Mouse (Mus musculus) right cerebral cortex, postnatal 36 days (tissue): ENCODE measurements at regions not wholly inside any gene's neighbourhood (a gene's known extent, or its start where the extent isn't known, plus 50 kb on each side); places are given as distances from the start of the nearest gene placed in this dataset.
A peak's percentile ranks its signal among the peaks of the same experiment; 100 is the strongest.
"Not testable (repeated sequence)": the region's sequence is repeated elsewhere in the genome, so short reads cannot be mapped to it uniquely, and the experiment has no call there.

Experiments
- DNase-seq, 2 experiments: peaks; one replicate each; pipeline ENCODE4 v3.0.0; 2022; ENCODE audit warnings: low spot score in 2 of 2, mixed read lengths in 1 of 2

DNA sequence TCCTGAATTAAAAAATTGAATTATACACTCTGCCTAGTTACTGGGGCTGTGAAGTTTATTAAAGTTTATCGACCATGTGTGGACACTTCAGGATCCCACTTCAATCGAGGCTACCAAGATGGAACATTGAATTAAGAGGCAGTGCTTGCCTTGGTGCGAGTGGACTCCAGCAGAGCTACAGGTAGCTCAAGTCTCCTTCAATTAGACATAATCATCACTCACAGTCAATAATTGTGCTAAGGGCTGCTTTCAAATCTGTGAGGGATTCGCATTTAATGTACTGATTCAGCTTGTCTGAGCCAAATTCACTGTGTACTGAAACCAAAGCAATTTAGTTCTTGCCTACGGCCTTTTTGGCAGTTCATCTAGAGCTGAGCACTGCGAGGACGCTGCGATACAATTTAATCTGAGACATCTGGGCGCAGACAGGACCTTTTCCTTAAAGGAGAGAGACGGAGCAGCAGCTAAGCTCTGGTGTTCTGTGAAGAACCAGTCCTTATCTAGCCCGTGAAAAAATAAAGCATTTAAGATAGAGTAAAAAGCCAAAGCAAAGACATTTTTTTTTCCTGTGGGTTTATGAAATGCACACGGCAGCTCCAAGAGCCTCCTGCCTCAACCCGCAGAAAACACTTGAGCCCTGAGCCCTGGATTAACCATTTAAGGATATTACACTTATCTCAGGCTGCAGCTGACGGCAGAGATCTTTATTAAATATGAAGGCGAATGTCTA is 220.8 kb upstream of the Irx1 start:
- DNase-seq = no peak

DNA sequence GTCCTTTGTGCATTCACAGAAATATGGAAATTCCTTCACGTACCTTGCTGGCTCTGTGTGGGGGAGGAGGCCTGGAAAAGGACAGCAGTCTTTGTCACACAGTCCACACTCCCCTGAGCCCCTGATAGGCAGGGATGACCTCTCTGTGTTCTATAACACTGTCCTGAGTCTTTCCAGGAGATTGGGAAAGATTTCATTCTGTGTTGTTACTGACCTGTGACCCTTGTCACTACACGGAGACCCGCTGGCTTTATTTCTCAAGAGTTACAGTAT is 221.3 kb upstream of the Irx1 start:
- DNase-seq = no peak

DNA sequence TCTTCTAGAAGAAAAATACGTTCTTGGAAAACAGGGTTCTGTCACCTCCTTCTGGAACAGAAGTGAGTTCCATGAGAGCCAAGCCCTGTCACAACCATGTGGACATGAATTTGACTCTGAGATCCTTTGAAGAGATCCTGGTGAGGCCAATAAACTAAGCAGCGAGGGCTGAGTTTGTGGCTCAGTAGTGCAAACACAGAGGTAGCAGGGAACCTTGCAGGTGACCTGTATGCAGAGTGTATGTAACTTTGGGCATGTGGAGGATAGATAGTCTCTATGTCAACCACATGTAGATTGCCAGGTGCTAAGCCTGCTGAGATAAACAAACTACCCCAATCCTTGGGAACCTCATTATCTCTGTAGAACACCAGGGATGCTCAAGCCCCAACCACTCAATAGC is 232.4 kb upstream of the Irx1 start:
- no peak for DNase-seq

DNA sequence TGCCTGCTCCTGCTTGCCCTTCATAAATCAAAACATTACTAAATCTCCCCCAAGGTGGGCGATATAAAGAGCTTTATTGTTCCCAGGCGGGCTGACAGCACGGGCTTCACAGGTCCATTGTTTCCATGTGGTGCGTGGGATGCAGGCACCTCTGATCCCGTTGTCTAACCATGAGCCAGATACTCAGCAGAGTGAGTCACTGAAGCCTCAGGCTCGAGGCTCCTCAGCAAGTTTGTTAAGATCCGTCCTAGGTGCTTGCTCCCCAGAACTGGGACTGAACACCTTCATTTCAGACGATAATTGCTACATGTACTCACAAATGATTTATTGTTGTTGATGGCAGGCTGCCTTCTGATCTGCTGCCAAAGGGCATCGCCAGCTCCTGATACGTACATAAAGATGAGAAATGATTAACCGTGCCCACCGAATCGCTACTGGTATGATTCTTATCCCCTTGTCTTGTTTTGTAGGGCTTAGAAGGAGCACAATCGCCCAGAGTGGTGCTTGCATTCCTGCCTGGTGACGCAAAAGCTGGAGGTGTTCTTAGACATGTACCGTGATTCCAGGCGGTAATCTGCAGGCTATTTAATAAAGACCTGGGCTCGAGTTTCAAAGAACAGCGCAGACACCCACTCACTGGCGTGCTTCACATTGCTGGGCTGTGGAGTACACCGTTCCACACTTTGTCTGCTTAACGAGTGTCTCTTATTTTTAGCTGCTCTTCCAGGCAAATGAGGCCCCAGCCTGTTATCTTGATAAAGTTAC is 235.0 kb upstream of the Irx1 start:
- peak; percentile 23 to 38 for DNase-seq

DNA sequence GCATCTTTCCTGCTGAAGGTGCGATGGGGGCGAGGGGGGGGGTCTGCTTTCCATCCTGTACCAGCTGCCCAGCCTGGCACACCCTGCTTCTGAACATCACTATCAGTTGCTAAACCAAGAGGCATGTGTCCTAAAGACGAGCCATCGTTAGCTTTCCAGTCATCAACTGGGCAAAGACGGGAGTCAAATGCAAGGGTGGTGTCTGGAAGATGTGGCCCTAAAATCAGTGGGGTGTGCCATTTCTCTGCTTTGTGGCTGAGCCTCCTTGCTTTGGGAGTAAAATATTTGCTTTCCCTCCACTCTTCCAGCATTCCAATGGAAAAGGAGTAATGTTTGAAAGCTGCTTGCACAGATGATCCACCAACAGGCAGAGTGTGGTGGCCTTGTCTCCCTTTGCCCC is 246.0 kb upstream of the Irx1 start:
- no peak for DNase-seq

DNA sequence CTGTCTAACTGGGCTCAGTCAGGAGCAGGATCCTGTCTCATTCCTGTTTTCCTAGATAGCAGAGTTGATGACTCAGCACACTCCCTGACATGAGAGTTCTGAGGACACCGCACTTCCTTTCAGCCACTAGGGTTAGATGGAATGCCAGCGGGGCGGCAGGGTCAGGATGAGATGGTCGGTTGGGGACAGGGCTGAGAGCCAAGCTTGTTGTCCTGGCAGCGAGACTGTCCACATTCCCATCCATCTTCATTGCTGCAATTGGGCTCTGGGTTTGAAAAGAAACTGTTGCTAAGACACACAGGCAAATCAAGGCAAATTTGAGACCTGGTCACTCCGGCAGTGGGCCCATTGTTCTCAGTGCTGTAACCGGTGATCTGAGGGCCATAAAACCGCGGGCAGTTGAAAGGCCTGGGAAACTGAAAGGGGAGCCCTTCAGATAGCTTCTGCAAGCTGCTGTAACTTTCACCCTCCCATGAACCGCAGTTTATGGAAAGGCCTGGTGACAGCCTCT is 246.5 kb upstream of the Irx1 start:
- DNase-seq = no peak

DNA sequence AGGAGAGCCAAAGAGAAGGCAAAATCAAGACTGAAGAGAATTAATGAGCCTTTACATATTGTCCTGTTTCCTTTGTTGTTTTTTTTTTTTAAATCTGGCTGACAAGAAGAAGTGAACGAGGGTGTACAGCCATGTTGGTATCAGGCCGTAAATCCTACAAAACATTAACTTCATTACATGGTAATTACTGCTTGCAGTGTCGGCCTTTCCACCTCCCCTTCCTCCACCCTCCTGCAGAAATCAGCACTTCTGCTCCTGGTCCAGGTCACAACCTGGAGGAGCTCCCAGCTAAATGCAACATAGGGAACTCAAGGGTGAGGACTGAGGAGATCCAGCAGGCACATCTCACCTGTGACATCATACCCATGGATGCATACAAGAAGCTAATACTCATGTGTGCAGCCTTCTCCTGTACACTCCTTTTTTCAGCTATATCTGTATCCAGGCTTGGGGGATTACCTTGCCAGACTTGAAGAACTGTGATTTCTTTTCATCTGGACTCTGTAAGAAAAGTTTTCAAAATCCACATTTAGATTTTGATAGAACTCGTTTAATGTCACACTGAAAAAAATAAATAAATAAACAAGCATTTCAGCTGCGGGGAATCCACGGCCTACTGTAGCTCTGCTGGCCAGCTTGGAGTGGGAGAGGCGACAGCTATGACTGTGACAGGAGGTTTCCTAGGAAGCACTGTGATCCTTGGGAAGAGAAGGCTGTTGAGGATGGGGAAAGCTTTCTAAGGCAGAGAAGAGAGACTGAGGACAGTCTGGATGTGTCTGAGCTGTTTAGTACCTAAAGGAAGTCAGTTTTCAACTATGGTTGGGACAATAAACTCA is 247.2 kb upstream of the Irx1 start:
- DNase-seq = peak; percentile 32 to 41

DNA sequence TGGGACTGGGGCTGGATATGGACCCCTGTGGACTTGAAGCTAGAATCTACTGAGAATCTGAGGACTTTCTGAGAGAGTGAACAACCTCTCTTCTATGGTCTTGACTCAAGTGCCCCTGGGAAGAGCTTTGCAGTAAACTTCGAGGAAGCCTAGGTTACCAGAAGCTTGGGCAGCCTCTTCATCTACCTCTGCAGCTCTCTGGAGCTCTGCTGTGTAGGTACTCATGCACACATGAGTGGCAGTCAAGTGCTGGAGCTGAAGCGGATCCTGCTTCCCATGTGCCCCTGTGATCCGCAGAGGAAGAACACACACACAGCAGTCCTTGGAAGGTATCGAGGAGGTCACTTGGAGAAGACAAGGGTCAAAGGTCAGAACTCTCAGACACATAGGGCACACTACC is 248.2 kb upstream of the Irx1 start:
- no peak for DNase-seq

DNA sequence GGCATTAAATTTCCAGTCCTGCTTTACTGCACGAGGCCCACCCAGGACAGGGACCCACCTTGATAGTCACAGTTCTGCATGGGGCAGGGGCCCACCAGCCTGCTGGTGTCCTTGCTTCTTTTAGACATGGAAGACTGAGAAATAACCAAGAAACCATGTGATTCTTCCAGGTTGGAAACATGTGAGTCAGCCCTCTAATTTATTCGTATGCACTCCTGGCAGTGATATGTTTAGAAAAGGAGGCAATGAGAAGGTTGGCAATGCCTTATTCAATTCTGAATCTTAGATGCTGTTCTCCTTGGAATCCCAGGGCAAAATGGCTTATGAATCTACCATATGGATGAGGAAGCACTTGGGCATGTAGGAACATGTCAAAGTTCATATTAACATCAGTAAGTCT is 249.2 kb upstream of the Irx1 start:
- peak in 1 of 2 experiments; percentile 2 for DNase-seq

DNA sequence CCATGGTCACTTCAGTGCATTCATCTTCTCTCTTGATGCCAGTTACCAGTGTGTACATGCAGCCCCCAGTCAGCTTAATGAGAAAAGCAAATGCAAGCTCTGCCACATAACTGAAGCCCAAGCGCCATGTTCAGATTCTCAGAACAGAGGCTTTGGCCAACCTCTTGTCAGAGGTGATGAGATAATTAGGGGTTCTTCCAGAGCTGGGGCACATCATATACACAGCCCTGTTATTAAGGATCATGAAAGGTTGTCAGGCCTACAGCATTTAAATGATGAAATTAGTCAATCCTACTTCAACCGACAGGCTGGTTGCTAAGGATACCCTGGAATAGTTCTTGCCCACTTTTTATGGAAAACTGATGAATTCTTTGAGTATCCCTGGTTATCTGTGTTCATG is 255.8 kb upstream of the Irx1 start:
- no peak for DNase-seq

DNA sequence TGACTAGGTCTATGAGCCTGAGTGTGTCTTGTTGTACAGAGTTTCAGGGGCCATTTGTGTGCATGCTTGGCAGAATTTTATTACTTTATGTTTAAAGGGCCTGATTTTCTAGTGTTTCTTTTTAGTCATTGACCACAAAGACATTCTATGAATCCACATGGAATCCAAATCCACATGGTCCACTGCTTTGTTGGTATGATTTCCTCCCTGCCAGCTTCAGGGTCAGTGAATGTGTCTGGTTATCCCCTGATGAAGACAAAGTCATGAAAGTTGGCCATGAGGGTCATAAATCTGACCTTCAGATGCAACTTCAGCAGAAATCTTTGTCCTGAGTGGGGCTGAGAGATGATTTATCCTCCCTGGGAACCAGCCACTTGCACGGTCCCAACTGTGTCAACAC is 263.6 kb upstream of the Irx1 start:
- no peak for DNase-seq

DNA sequence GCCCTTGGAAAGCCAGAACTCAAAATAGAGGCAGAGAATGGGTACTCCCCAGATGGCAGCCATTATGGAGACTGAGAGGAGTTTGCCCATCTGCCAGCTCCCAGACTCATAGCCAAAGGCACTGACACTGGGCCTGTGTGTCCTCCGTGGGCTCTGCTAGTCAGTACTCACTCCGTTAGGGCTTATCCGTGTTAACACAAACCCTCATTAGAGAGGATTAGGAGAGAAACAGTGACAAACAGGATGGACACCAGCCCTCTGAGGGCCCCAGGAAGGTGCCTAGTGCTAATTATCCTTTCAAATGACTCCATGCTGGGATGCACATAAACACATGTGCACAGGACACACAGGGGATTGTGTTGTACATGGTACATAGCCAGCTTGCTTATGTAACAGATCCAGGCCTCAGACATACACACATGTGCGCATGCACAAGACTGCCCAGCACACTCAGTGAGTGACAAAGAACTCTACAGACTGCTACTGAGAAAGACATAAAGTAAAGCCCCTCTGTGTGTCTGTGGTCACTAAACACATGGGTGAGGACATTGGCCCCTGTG is 267.6 kb upstream of the Irx1 start:
- no peak for DNase-seq

DNA sequence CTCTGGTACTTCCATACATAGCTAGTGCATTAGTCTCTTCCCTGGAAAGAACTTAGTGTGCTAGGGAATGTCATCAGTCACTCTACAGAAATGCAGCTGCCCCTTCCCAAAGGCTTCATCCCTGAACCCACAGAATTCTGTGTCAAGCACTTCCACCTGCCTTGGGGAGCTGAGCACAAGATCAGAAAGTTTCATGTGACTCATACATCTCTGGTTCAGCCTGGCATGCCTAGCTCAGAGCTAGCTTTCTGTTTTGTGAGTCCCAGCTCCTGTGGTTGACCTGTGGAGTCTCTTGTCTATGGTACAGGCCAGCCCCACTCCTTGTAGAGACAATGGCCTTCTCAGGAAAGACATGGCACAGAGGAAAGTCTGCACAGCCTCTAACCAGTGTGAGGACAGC is 268.6 kb upstream of the Irx1 start:
- no peak for DNase-seq

DNA sequence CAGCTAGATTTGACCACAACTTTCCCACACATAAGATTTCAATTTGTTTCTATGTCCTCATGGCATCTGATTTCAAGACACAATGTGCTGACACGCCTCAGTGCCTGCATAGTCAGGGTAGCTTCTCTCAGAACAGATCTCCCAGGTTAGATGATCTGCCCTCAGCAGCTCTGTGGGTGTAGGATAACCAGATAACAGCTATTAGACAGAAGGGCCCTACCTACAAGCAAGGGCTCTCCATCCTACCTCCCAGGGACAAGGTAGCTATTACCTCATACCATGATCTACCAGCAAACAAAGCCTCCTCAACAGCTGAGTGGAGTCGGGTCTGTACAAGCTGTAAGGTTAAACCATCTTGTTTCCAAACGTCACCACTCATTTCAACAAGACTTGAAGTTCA is 278.4 kb upstream of the Irx1 start:
- DNase-seq = no peak

DNA sequence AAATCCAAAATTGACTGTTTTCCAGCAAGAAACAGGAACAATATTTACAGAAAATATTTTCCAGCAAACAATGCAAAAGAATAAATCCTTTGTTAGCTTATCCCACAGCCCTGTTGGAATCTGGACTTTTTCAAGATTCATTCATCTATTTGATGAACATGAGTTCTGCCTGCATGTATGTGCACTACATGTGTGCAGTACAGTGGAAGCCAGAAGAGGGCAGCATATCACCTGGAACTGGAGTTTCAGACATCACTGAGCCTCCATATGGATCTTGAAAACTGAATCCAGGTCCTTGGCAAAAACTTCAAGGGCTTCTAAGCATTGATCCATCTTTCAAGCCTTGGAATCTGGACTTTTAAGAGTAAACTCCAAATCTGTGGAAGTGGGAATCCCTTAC is 286.9 kb upstream of the Irx1 start:
- no peak for DNase-seq

DNA sequence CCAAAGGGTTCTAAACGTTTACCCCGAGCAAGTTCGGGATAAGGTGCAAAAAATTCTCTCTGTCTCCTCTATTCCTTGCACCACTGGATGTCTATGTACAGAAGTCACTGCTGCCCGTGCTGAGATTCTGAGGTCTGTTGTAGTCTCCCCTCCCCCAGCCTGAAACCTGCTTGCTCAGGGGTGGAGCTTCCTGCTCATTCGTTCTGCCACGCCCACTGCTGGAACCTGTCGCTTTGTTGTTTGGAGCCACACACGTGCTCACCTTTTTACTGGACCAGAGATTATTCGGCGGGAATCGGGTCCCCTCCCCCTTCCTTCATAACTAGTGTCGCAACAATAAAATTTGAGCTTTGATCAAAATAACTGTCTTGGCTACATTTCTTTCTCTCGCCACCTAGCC is 289.7 kb upstream of the Irx1 start:
- DNase-seq = not testable (repeated sequence)

DNA sequence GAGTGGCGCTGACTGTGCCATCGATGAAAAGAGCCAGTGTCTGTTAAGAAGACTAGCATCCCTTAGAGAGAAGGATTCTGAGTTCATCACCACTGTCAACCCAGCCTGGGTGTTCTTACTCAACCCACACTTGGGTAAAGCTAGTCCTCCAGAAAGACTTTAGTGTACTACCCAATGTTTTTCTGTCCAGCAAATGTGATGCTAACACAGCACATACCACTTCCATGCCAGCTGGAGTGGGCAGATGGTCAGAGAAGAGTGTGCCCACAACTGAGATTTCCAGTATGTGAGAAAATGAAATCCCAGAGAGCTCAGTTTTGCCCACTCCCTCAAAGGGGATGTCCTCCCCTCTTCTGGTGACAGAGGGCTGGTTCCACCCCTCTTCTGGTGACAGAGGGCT is 295.3 kb upstream of the Irx1 start:
- peak in 1 of 2 experiments; percentile 5 for DNase-seq

DNA sequence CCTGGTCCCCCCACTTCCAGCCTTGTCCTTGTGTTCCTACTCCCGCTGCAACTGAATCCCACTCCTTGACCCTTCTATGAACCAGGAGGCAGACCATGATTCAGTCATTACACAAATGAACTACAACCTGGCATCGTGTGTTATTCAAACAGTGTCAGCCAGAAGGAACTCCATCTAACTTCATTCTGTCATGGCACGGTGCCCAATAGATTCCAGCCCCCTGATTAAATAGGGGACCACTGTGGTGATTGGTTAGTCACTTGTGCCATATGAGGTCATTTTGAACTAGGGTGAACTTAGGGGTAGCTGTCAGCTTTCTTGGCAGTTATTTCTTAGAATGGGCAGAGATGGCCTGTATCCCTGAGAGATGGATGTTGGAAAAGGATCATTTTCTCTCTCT is 300.9 kb upstream of the Irx1 start:
- no peak for DNase-seq

DNA sequence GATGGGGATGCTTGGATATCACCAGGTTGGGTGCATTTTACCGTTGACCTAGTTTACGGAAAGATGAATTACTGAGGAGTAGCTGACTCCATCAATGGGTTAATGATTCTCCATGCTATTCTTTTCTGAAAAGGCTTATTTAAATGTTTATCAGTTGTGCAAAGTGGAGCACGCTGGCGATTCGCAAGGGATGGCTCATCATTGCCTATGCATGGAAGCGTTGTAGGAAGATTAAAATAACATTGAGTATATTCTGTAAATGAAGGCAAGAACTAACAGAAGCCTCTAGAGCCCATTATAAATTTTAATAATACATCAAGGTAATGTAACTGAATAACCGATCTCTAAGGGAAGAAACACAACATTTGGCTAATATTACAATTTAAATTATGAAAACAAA is 301.6 kb upstream of the Irx1 start:
- no peak for DNase-seq

DNA sequence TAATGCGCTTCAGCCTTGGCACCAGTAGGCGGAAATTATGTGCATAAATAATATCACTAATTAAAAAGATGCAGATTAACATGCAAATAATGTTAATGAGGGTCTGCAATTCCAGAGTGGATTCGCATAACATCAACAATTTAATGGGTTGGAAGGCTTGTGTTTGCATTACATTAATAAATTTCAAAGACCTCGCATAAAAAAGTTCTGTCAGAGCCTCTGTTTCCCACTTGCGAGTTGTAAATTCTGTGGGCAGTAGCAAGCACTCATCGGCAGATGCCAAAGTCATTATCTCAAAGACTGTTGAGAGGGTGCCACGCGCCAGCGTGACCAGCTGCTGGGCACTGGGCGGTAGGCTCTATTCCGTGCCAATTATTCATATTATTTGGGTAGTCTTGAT is 302.1 kb upstream of the Irx1 start:
- DNase-seq = no peak

DNA sequence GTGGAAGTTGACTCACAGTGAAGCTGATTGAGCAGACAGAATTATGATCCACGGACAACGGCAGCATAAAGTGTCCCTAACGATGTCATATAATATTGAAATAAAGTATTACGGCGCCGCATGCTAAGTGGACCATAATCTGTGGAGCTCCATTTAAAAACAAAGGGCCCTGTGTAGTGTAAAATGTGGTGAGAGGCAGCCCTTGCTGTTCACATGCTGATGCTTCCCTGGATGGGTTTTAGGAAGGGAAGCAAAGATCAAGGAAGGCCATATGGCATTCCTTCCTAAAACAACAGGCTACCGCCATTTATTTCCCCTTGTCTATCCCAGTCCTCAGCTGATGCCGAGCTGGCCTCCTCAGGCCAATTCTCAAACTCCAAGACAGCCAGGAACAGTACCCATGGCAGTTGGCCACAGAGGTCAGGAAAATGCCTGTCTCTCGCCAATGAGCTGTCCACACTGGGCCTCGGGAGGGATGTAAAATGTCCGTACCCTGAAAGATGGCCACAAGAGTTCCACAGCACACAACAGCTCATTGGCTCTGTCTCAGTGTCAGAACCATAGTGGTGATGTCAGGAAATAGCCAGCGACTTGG is 302.7 kb upstream of the Irx1 start:
- DNase-seq = no peak

DNA sequence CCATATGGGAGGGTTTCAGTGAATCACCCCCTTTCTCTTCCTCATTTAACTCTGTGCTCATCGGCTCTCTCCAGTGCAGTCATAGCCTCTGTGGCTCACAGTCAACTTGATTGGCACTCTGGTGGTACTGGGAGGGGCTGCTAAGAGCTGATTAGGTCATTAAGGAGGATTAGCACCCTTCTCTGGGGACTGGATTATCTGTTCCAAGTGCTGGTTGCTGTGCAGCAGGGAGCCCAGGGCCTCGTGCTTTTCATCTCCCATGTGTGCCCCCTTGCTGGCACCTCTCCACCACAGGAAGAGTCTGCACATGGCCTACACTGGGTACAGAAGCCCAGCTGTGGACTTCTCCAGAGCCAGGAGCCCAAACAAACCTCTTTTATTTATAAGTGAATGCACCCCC is 316.8 kb upstream of the Irx1 start:
- DNase-seq = no peak
